Mouse (Mus musculus) G1E (cell line): ENCODE measurements around the gene Wdsub1.

Experiments used
- CTCF ChIP-seq: IDR thresholded peaks from 2 replicates; pipeline ENCODE4 v1.5.1; 2012; ENCODE audit warnings: low read depth, low read length, inconsistent platforms, mixed read lengths
- GATA1 ChIP-seq: IDR thresholded peaks from 2 replicates; pipeline ENCODE4 v1.6.1; 2012; ENCODE audit warnings: borderline replicate concordance, low read length, inconsistent platforms, mixed read lengths
- POLR2AphosphoS5 ChIP-seq: IDR thresholded peaks from 2 replicates; pipeline ENCODE4 v1.6.1; 2012; ENCODE audit warnings: low read depth, low read length, inconsistent platforms; ENCODE audit not compliant: insufficient replicate concordance

GRCm38 (mm10) chr2:59904007-59904406 is 21.6 kb upstream of the Wdsub1 start:
- TF ChIP-seq GATA1 (no peak), CTCF (no peak), POLR2AphosphoS5 (no peak)
